Mouse (Mus musculus) bone marrow macrophage, adult 2 months (primary cell): Measurements from ENCODE around the gene Tbc1d5. TPM values are rescaled to one million over a fixed set of nuclear protein-coding genes. Genes with fewer than 3 reads are reported as not detected.

Experiments
- H3K27ac ChIP-seq: 2 replicates; pipeline ENCODE4 v1.5.1; 2012; ENCODE audit warnings: low read depth, low read length; ENCODE audit not compliant: insufficient read depth
- H3K4me1 ChIP-seq: 2 replicates; pipeline ENCODE4 v1.6.1; 2012; ENCODE audit warnings: low read length; ENCODE audit not compliant: control insufficient read depth, insufficient read depth
- H3K4me3 ChIP-seq: 2 replicates; pipeline ENCODE4 v1.5.1; 2012; ENCODE audit warnings: mild to moderate bottlenecking, low read length, moderate library complexity; ENCODE audit not compliant: insufficient read depth
- CTCF ChIP-seq: IDR thresholded peaks from 2 replicates; pipeline ENCODE4 v1.5.1; 2012; ENCODE audit warnings: low read depth, mild to moderate bottlenecking, low read length, moderate library complexity
- POLR2A ChIP-seq: IDR thresholded peaks from 2 replicates; pipeline ENCODE4 v1.6.1; 2012; ENCODE audit warnings: mild to moderate bottlenecking, low read depth, low read length, borderline replicate concordance
- polyA plus RNA-seq: library from polyadenylated mRNA; stranded (reverse); fragments of >200 nt; gene quantifications from 2 replicates; pipeline ENCODE4 v1.2.4, GENCODE M21; 2012; ENCODE audit not compliant: missing spikeins, insufficient read depth, insufficient read length

Tbc1d5 gene
- polyA plus RNA-seq, 1 experiment: 41.9 TPM

DNA sequence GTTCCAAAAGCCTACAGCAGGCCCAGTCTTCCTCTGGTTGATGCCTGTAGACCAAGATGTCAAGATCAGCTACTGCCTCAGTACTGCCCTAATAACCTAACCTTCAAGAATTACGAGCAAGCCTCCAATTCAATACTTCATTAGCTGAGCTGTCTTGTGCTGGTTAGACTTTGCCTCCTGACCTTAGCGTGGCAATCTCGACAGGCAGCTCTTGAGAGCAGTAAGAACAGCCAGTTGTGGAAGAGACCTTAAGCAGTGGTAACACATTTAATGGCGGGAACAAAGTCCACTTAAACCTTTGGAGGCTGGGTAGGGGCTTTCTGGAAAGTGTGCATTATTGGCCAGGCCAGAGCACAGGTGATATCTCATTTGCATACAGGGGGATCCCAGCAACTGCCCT is 34.2 kb downstream of the Tbc1d5 start:
- Histone ChIP-seq H3K27ac (no peak overlapping the region), H3K4me3 (no peak overlapping the region), H3K4me1 (no peaks in the 10 kb centered on the region)
- TF ChIP-seq CTCF: no peak
- no peak for TF ChIP-seq POLR2A

DNA sequence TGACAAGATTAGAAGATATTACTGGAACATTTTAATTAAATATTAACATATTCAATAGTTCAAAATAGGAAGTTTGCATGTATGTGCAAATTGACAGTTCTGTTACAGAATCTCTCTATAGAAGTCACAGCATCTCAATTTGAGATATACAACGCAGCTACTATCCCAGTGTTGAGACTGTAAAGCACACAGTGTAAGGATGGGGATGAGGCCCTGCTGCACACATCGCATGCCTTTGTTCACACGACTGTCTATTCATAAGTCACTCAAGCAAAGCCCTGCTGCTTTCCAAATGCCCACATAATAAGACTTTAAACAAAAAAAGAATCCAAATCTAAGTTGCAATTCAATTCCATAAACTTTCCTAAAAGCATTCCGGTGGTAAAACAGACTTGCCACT is 37.1 kb downstream of the Tbc1d5 start:
- TF ChIP-seq POLR2A (no peak), CTCF (no peak)
- H3K4me1 ChIP-seq: no peaks in the 10 kb centered on the region
- H3K27ac ChIP-seq: no peak overlapping the region
- H3K4me3 ChIP-seq: no peak overlapping the region

DNA sequence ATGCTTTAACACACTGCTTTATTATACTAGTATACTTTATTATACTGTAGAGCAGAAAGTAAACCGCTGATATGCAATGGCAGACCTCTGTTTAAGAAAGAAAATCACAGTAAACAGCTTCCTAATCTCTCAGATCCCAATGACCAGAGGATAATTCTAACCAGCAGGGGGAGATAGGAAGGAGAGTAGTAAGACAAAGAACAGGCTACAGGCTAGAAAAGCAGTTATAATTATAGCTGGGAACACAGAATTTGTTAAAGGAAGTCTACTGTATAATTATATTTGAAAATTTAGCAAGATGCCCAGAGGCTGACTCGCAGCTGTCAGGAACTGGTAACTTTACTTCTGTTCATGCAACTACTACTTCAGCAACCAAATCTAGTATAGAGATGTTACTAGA is 68.0 kb downstream of the Tbc1d5 start:
- H3K27ac ChIP-seq: no peak overlapping the region
- no peak overlapping the region for H3K4me3 ChIP-seq
- TF ChIP-seq POLR2A (no peak), CTCF (no peak)
- H3K4me1 ChIP-seq: no peaks in the 10 kb centered on the region

DNA sequence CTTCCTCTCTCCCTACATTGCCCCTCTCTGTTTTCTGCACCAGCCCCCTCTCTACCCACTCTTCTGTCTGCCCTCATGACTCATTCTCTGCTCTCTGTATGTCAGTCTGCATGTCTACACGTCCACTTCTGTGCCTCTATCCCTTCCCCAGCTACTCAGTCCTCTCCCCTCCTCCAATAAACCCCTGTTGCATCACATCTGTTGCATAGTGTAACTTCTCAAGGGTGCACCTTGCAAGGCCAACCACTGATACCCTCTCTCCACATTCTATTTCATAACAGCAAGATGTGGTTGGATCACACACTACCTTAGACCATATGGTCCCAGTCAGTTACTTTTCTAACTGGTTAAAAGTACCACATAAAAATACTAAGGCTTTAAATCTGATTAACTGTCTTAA is 74.9 kb downstream of the Tbc1d5 start:
- Histone ChIP-seq H3K27ac (no peak overlapping the region), H3K4me1 (peaks cover 4% of the 10 kb centered on the region; the same call in 1 of the 2 replicates), H3K4me3 (no peak overlapping the region)
- TF ChIP-seq CTCF: no peak
- no peak for TF ChIP-seq POLR2A

DNA sequence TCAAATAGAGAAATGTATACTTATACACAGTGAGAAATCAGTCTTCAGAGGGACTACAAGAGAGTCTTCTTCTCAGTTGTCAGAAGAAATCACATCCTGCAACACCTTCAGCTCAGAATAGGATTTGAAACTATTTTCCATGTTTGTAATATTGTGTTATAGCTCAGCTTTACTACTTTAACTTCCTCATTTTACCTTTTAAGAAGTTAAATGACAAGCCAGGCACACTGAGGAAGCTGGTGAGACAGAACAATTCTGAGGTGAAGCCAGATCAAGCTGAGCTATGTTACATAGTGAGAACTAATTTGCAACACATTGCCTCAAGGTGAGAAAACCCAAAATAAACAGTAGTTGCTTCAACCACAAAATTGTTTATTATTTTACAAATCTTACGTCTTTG is 135.3 kb downstream of the Tbc1d5 start:
- no peak for TF ChIP-seq POLR2A
- TF ChIP-seq CTCF: no peak
- Histone ChIP-seq H3K27ac (no peak overlapping the region), H3K4me3 (no peak overlapping the region), H3K4me1 (no peaks in the 10 kb centered on the region)

DNA sequence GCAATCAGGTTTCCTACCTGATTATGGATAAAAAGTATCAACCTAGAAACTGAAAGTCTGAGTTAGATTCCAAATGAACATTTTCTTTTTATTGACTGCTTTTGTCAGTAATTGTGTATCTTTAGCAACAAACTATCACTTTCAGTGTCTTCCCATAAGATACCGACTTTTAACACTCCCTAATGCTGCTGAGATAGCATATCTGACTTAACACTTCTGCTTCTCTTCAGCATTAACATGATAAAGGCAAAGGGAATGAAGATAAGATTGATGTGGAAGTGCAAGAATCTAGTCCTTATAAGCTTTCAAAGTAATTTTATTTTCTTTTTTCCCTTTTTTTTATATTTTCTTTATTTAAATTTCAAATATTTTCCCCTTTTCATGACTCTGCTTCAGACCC is 138.3 kb downstream of the Tbc1d5 start:
- no peak overlapping the region for H3K27ac ChIP-seq
- no peaks in the 10 kb centered on the region for H3K4me1 ChIP-seq
- H3K4me3 ChIP-seq: no peak overlapping the region
- TF ChIP-seq POLR2A: no peak
- no peak for TF ChIP-seq CTCF

DNA sequence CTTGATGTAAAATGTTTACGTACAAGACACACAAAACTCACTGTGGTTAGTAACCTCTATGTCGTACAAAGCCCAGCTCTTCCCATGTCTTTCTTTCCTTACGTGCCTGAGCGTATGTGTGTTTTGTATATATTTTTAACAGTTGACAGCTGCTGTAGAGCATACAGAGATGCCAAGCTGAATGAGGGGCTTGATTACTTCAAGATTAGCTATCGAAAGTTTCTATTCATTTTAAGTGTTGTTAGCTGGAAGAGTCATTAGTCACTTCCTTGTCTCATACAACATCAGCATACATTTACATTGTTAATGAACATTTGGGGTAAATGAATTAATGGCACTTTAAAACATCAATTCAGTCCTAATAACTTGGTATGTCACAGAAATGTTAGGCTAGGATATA is 155.9 kb downstream of the Tbc1d5 start:
- H3K4me3 ChIP-seq: no peak overlapping the region
- no peaks in the 10 kb centered on the region for H3K4me1 ChIP-seq
- TF ChIP-seq CTCF (no peak), POLR2A (no peak)
- H3K27ac ChIP-seq: no peak overlapping the region

DNA sequence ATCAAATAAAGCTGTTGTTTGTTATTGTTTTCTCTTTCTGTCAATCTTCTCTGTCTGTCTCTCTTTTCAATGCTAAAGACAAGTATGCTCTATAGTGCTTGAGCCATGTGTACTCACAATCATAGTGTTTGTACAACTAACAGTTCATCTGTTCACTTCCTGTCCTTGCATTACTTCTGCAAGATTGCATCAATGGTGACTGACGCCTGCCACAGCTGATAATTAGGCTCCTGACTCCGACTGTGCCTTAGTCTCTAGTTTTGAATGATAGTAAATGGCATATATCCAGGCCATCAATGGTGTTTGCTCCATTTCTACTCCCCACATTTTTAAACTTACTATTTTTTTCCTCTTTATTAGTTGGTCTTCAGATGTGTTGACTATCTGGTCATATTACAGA is 162.8 kb downstream of the Tbc1d5 start:
- no peaks in the 10 kb centered on the region; the same call in 1 of the 2 replicates for H3K4me1 ChIP-seq
- TF ChIP-seq POLR2A: no peak
- no peak for TF ChIP-seq CTCF
- H3K4me3 ChIP-seq: no peak overlapping the region
- no peak overlapping the region for H3K27ac ChIP-seq

DNA sequence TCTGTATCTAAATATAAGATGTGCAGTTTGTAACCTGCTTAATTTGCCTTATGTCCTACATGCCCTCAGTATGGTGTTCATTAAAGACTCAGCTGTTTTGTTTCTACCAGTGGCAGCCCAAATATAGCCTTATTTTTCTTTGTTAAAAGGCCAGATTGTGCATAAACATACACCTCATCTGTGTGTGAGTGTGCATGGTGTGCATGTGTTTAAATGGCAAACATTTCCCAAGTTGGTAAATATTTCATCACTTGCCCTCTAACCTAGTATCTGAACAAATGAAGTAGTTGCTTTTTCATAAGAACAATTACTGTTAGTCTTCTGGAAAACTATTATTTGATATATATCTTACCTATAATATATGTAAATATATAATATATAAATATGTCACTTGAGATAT is 165.2 kb downstream of the Tbc1d5 start:
- no peak for TF ChIP-seq POLR2A
- no peak for TF ChIP-seq CTCF

DNA sequence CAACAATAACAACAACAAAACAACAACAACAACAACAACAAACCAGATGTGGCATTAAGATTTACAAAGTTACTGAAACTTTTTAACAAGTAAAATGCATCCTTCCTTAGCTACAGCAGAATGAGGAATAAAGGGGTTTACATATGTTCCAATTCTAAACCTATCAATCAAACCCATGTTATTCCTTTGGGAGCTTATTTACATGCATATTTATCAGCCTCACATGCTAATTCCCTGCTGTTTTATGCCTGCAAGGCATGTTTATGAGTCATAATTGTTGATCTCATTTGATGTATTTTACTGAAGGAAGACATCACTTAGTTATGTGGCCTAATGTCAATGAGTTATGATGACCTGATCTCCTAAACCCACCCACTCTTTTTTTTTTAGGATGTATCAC is 176.0 kb downstream of the Tbc1d5 start:
- no peak for TF ChIP-seq CTCF
- Histone ChIP-seq H3K4me1 (0 out of 2 replicates have a peak, but pooled peaks cover 2% of the 10 kb centered on the region), H3K27ac (no peak overlapping the region), H3K4me3 (no peak overlapping the region)

More for the DNA sequence above, 165.2 kb downstream of the Tbc1d5 start:
- Histone ChIP-seq H3K4me1 (no peaks in the 10 kb centered on the region; the same call in 1 of the 2 replicates), H3K27ac (no peak overlapping the region), H3K4me3 (no peak overlapping the region)

DNA sequence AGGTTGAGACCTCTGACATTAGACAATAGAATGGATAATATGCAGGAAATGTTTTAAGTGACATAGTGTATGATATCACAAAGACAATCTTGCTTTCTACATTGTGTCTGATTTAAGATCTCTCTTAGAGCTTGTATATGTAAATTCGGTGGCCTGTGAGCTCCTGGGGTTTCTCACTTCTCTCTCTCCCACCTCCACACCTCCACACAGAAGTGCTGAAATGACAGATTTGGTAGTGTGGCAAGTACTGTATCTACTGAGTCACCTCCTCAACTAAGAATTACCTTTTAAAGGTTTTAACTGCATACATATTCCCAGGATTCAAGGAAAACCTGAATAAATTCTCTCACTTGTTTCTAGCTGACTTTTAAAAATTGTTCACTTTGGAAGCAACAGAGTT is 180.9 kb downstream of the Tbc1d5 start:
- Histone ChIP-seq H3K4me1 (peaks cover 20% of the 10 kb centered on the region), H3K27ac (no peak overlapping the region), H3K4me3 (no peak overlapping the region)
- TF ChIP-seq POLR2A (no peak), CTCF (no peak)
